Mouse (Mus musculus): ENCODE measurements around the gene Zfp672. TPM values are rescaled to one million over a fixed set of nuclear protein-coding genes. Genes with fewer than 3 reads are reported as not detected.
A peak's percentile ranks its signal among the peaks of the same experiment; 100 is the strongest.
"Not testable (repeated sequence)": the region's sequence is repeated elsewhere in the genome, so short reads cannot be mapped to it uniquely, and the experiment has no call there.

Gene Zfp672
- polyA plus RNA-seq, 1 experiment from 2014 or later: 44.4 TPM

DNA sequence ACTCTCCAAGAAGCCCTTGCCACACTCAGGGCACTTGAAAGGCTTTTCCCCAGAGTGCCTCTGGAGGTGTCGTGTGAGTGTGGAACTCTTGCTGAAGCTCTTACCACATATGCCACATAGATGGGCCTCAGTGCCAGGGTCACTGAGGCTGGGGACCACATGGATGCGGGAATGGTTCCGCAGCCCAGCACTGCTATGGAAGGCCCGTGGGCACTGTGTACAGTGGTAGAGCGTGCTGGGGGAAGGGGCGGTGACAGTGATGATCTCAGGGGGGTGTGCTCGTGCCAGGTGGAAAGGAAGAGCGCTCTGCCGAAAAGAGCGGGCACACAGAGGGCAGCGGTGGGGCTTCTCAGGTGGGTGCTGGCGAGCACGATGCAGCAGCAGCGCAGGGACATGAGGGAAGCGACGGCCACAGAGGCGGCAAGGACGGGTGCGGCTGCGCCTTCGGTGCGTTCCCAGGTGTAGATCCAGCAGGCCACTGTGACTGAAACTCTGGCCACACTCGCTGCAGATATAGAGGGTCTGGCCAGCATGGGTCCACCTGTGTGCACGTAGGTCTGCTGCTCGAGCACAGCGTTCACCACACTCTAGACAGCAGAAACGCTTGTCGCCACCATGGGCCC lies 13.3 kb downstream of the Zfp672 start:
- Histone ChIP-seq H3K9me3 (ENCODE audit: control insufficient read depth, low read length) (no peaks in the 10 kb centered on the region), H3K4me2 (ENCODE audit: low read depth, low read length) (no peak overlapping the region), H3K27ac (ENCODE audit: low read depth, low read length) (no peak overlapping the region), H3K27me3 (ENCODE audit: control insufficient read depth, insufficient read depth, low read length) (no peaks in the 10 kb centered on the region), H3K4me1 (ENCODE audit: control insufficient read depth, insufficient read depth, low read length) (peaks cover 2% of the 10 kb centered on the region), H3K9ac (replicated peaks; ENCODE audit: low read depth, low read length) (no peak overlapping the region), H3K36me3 (ENCODE audit: control insufficient read depth, insufficient read depth, low read length) (peaks cover 15% of the 10 kb centered on the region), H3K4me3 (ENCODE audit: low read depth, low read length) (no peak overlapping the region)
- 0 out of 2 replicates have a peak, but pooled peaks have one; percentile 23 for ATAC-seq (ENCODE audit: low read depth)
- 67% methylated on average over 28 of the region's 28 CpGs for WGBS

GRCm38 (mm10) chr11:58316344-58316743 lies 13.8 kb downstream of the Zfp672 start:
- no peak overlapping the region for H3K9ac ChIP-seq (replicated peaks; ENCODE audit: low read depth, low read length)
- ATAC-seq (ENCODE audit: low read depth): no peak
- H3K4me2 ChIP-seq (ENCODE audit: low read depth, low read length): no peak overlapping the region
- H3K4me1 ChIP-seq (ENCODE audit: control insufficient read depth, insufficient read depth, low read length): no peaks in the 10 kb centered on the region
- WGBS: 84% methylated on average over 17 of the region's 17 CpGs
- no peaks in the 10 kb centered on the region for H3K9me3 ChIP-seq (ENCODE audit: control insufficient read depth, low read length)
- no peaks in the 10 kb centered on the region for H3K27me3 ChIP-seq (ENCODE audit: control insufficient read depth, insufficient read depth, low read length)
- no peak overlapping the region for H3K4me3 ChIP-seq (ENCODE audit: low read depth, low read length)
- no peak overlapping the region for H3K27ac ChIP-seq (ENCODE audit: low read depth, low read length)
- peaks cover 20% of the 10 kb centered on the region for H3K36me3 ChIP-seq (ENCODE audit: control insufficient read depth, insufficient read depth, low read length)

DNA sequence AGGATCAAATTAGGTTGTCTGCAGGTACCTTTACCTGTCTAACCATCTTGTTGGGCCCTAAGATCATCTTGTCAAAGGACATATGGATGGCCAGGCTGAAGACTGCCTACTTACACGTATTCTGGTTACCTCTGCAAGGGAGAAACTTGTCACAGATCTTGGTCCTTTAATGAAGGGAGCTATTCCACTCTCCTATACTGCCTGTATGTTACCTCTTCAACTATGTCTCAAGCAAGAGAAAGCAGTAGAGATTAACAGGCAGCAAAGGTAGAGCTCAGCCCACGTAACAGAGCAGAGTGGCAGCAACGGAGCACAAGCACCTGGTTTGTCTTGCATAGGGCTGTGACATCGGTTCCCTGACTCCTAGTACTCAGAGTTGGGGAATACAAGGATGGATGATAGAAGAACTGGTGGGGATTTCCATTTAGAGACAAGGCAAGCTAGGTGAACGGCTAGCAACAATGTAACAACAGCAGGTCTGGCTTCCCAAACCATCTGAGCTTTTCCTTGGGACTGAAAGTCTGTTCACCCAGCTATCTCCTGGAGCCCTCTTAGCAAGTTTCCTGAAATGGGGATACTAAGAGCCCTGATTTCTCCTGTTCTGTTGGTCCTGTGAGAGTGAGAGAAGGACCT lies 14.5 kb downstream of the Zfp672 start:
- WGBS: 95% methylated on average over 5 of the region's 5 CpGs

DNA sequence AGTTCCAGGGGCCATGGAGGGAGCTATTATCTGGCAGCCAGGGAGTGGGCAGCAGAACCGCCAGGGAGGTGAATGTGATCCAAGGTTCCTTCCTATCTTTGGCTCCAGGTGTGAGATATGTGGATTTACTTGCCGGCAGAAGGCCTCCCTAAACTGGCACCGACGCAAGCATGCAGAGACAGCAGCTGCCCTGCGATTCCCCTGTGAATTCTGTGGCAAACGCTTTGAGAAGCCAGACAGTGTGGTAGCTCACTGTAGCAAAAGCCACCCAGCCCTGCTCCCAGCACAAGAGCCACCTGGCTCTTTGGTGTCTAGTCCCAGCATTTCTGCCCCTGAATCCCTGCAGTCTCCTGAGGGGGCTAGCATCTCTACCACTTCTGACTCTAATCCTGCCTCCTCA lies 16.1 kb downstream of the Zfp672 start:
- no peak overlapping the region for H3K27ac ChIP-seq (ENCODE audit: low read depth, low read length)
- peaks cover 12% of the 10 kb centered on the region for H3K36me3 ChIP-seq (ENCODE audit: control insufficient read depth, insufficient read depth, low read length)
- H3K9ac ChIP-seq (replicated peaks; ENCODE audit: low read depth, low read length): no peak overlapping the region
- WGBS: 64% methylated on average over 6 of the region's 6 CpGs
- no peaks in the 10 kb centered on the region for H3K4me1 ChIP-seq (ENCODE audit: control insufficient read depth, insufficient read depth, low read length)
- ATAC-seq (ENCODE audit: low read depth): no peak
- H3K27me3 ChIP-seq (ENCODE audit: control insufficient read depth, insufficient read depth, low read length): no peaks in the 10 kb centered on the region
- H3K9me3 ChIP-seq (ENCODE audit: control insufficient read depth, low read length): no peaks in the 10 kb centered on the region
- no peak overlapping the region for H3K4me2 ChIP-seq (ENCODE audit: low read depth, low read length)
- no peak overlapping the region for H3K4me3 ChIP-seq (ENCODE audit: low read depth, low read length)

More for the DNA sequence above, 14.5 kb downstream of the Zfp672 start:
- Histone ChIP-seq H3K4me1 (ENCODE audit: control insufficient read depth, insufficient read depth, low read length) (no peaks in the 10 kb centered on the region), H3K9ac (replicated peaks; ENCODE audit: low read depth, low read length) (no peak overlapping the region), H3K4me3 (ENCODE audit: low read depth, low read length) (no peak overlapping the region), H3K36me3 (ENCODE audit: control insufficient read depth, insufficient read depth, low read length) (peaks cover 17% of the 10 kb centered on the region), H3K4me2 (ENCODE audit: low read depth, low read length) (no peak overlapping the region), H3K27me3 (ENCODE audit: control insufficient read depth, insufficient read depth, low read length) (no peaks in the 10 kb centered on the region), H3K27ac (ENCODE audit: low read depth, low read length) (no peak overlapping the region), H3K9me3 (ENCODE audit: control insufficient read depth, low read length) (no peaks in the 10 kb centered on the region)
- no peak for ATAC-seq (ENCODE audit: low read depth)

- Histone ChIP-seq H3K4me3 (ENCODE audit: low read depth, low read length) (no peak overlapping the region), H3K27ac (ENCODE audit: low read depth, low read length) (no peak overlapping the region)
Measured at GRCm38 (mm10) chr11:58308661-58309060, 21.5 kb downstream of the Zfp672 start.

DNA sequence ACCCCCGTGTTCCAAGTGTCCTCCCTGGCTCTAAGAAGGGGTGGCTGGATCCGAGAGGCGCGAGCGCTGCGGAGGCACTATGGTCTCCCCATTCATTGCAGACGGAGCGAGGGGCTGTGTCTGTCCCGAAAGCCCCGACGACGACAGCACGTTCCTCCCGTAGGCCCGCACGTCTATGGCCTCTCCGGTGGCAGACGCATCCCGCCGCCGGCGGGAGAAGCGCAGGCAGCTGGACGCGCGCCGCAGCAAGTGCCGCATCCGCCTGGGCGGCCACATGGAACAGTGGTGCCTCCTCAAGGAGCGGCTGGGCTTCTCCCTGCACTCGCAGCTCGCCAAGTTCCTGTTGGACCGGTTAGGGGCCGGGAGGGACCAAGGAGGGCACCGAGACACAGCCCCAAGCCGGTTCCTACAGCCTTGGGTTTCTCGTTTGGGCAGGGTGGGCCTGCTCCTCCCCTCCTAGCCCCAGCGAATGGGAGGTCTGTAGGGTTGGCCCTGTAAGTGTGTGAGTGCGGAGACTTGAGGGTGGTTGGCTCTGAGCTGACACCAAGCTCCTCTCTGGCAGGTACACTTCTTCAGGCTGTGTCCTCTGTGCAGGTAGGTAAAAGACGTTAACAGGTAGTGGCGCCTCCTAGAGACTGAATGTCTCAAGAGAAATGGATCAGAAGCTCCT lies 22.6 kb downstream of the Zfp672 start:
- peak; percentile 32 for ATAC-seq (ENCODE audit: low read depth)
- Histone ChIP-seq H3K36me3 (ENCODE audit: control insufficient read depth, insufficient read depth, low read length) (0 out of 2 replicates have a peak, but pooled peaks cover 6% of the 10 kb centered on the region), H3K9ac (replicated peaks; ENCODE audit: low read depth, low read length) (peak overlapping the region; percentile 60), H3K4me3 (ENCODE audit: low read depth, low read length) (peak overlapping the region; percentile 45), H3K27ac (ENCODE audit: low read depth, low read length) (peak overlapping the region; percentile 66), H3K9me3 (ENCODE audit: control insufficient read depth, low read length) (no peaks in the 10 kb centered on the region), H3K4me2 (ENCODE audit: low read depth, low read length) (peak overlapping the region; percentile 70), H3K4me1 (ENCODE audit: control insufficient read depth, insufficient read depth, low read length) (peaks cover 13% of the 10 kb centered on the region), H3K27me3 (ENCODE audit: control insufficient read depth, insufficient read depth, low read length) (no peaks in the 10 kb centered on the region)
- WGBS: under 1% methylated on average over 42 of the region's 42 CpGs

More at GRCm38 (mm10) chr11:58308661-58309060, 21.5 kb downstream of the Zfp672 start:
- ATAC-seq (ENCODE audit: low read depth): no peak
- Histone ChIP-seq H3K9ac (replicated peaks; ENCODE audit: low read depth, low read length) (no peak overlapping the region), H3K36me3 (ENCODE audit: control insufficient read depth, insufficient read depth, low read length) (0 out of 2 replicates have a peak, but pooled peaks cover 6% of the 10 kb centered on the region), H3K4me1 (ENCODE audit: control insufficient read depth, insufficient read depth, low read length) (peaks cover 10% of the 10 kb centered on the region), H3K4me2 (ENCODE audit: low read depth, low read length) (no peak overlapping the region), H3K9me3 (ENCODE audit: control insufficient read depth, low read length) (no peaks in the 10 kb centered on the region), H3K27me3 (ENCODE audit: control insufficient read depth, insufficient read depth, low read length) (no peaks in the 10 kb centered on the region)
- WGBS: 96% methylated on average over 9 of the region's 9 CpGs

DNA sequence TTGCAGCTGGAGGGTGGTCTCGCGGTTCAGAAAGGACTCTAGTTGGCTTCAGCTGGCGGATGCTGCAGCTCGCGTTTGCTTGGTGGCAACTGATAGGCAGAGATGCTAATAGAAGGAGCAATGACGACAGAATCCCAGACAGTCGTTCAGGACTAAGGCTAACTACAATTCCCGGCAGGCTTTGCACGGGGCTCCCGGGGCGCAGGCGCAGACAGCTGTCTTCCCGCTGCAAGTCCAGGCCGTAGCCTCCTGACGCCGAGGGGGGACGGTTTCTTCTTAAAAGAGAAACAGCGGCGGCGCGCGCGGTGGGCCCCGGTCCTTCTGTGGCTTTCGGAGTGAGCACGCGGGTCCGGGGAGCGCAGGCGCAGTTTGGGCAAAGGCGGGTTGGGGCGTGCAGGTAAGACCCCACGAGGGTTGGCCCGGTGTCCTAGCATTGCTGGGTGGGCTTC lies 23.3 kb downstream of the Zfp672 start, which contains the start of gene Zfp692:
Zfp692 (plus strand) TSS at position 210 of the 449 bp plus-strand sequence.
- H3K4me2 ChIP-seq (ENCODE audit: low read depth, low read length): peak within 1 kb of the TSS; percentile 70
- peaks cover 13% of the 10 kb centered on the region for H3K4me1 ChIP-seq (ENCODE audit: control insufficient read depth, insufficient read depth, low read length)
- no peaks in the 10 kb centered on the region for H3K9me3 ChIP-seq (ENCODE audit: control insufficient read depth, low read length)
- under 1% methylated on average over 34 of the region's 34 CpGs for WGBS
- H3K9ac ChIP-seq (replicated peaks; ENCODE audit: low read depth, low read length): peak within 1 kb of the TSS; percentile 60
- peak within 1 kb of the TSS; percentile 66 for H3K27ac ChIP-seq (ENCODE audit: low read depth, low read length)
- H3K27me3 ChIP-seq (ENCODE audit: control insufficient read depth, insufficient read depth, low read length): no peaks in the 10 kb centered on the region
- peak; percentile 86 for ATAC-seq (ENCODE audit: low read depth)
- H3K36me3 ChIP-seq (ENCODE audit: control insufficient read depth, insufficient read depth, low read length): 0 out of 2 replicates have a peak, but pooled peaks cover 5% of the 10 kb centered on the region
- peak within 1 kb of the TSS; percentile 45 for H3K4me3 ChIP-seq (ENCODE audit: low read depth, low read length)

DNA sequence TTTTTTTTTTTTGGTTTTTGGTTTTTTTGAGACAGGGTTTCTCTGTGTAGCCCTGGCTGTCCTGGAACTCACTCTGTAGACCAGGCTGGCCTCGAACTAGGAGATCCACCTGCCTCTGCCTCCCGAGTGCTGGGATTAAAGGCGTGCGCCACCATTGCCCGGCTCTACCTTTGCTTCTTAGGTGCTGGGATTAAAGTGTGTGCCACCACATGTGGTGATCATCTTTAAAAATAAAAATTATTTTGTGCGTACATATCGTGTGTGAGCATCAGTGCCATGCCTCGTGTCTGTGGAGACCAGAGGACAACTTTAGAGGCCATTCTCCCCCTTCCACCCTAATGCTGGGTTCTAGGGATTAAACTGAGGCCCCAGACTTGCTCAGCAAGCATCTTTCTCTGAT lies 24.8 kb downstream of the Zfp672 start:
- not testable (repeated sequence) for H3K27me3 ChIP-seq (ENCODE audit: control insufficient read depth, insufficient read depth, low read length); H3K4me3 ChIP-seq (ENCODE audit: low read depth, low read length); H3K36me3 ChIP-seq (ENCODE audit: control insufficient read depth, insufficient read depth, low read length); ATAC-seq (ENCODE audit: low read depth); H3K9me3 ChIP-seq (ENCODE audit: control insufficient read depth, low read length); H3K27ac ChIP-seq (ENCODE audit: low read depth, low read length); H3K9ac ChIP-seq (replicated peaks; ENCODE audit: low read depth, low read length); H3K4me2 ChIP-seq (ENCODE audit: low read depth, low read length)
- H3K4me1 ChIP-seq (ENCODE audit: control insufficient read depth, insufficient read depth, low read length): peaks cover 16% of the 10 kb centered on the region
- WGBS: 92% methylated on average over 8 of the region's 8 CpGs

GRCm38 (mm10) chr11:58303594-58303993 lies 26.5 kb downstream of the Zfp672 start:
- WGBS: 17% methylated on average over 7 of the region's 7 CpGs
- Histone ChIP-seq H3K27ac (ENCODE audit: low read depth, low read length) (no peak overlapping the region), H3K4me2 (ENCODE audit: low read depth, low read length) (peak overlapping the region; percentile 66), H3K36me3 (ENCODE audit: control insufficient read depth, insufficient read depth, low read length) (no peaks in the 10 kb centered on the region), H3K27me3 (ENCODE audit: control insufficient read depth, insufficient read depth, low read length) (no peaks in the 10 kb centered on the region), H3K4me3 (ENCODE audit: low read depth, low read length) (peak overlapping the region; percentile 13; the same call in 1 of the 2 replicates), H3K9ac (replicated peaks; ENCODE audit: low read depth, low read length) (no peak overlapping the region), H3K9me3 (ENCODE audit: control insufficient read depth, low read length) (no peaks in the 10 kb centered on the region), H3K4me1 (ENCODE audit: control insufficient read depth, insufficient read depth, low read length) (peaks cover 16% of the 10 kb centered on the region)
- ATAC-seq (ENCODE audit: low read depth): no peak
